Mouse (Mus musculus): ENCODE results near the gene Pacs2. TPM values are rescaled to one million over a fixed set of nuclear protein-coding genes. Genes with fewer than 3 reads are reported as not detected.

Pacs2 gene
- total and polyA plus RNA-seq, 3 experiments: 34.8 to 37.5 (median 34.9) TPM

GRCm38 (mm10) chr12:113060178-113060577 is 45.9 kb downstream of the Pacs2 start:
- intact Hi-C loops (cut with DNase I): no loop called here
- 97% methylated on average over 5 of the region's 5 CpGs for WGBS
- Histone ChIP-seq H3K36me3 (ENCODE audit: control insufficient read depth, insufficient read depth, low read length) (no peaks in the 10 kb centered on the region; the same call in 1 of the 2 replicates), H3K9ac (ENCODE audit: low read depth, low read length) (no peak overlapping the region), H3K79me2 (replicated peaks; ENCODE audit: control insufficient read depth, insufficient read depth, low read length) (no peaks in the 10 kb centered on the region), H3K27ac (no peak overlapping the region), H3K4me1 (ENCODE audit: control insufficient read depth, insufficient read depth, low read length) (peaks cover 5% of the 10 kb centered on the region), H3K27me3 (ENCODE audit: control insufficient read depth, insufficient read depth, low read length) (no peaks in the 10 kb centered on the region), H3K4me3 (no peak overlapping the region)
- TF ChIP-seq CTCF (IDR thresholded peaks at IDR 0.05) (no peak), POLR2A (IDR thresholded peaks at IDR 0.05; ENCODE audit: insufficient read depth, low read depth, low read length) (no peak), EP300 (IDR thresholded peaks at IDR 0.05; ENCODE audit: insufficient read depth, low read depth, low read length) (no peak)
- DNase-seq: no peak

- Histone ChIP-seq H3K9ac (ENCODE audit: low read depth, low read length) (no peak overlapping the region), H3K4me1 (ENCODE audit: control insufficient read depth, insufficient read depth, low read length) (peaks cover 3% of the 10 kb centered on the region; the same call in 1 of the 2 replicates), H3K27ac (no peak overlapping the region), H3K27me3 (ENCODE audit: control insufficient read depth, insufficient read depth, low read length) (no peaks in the 10 kb centered on the region), H3K79me2 (replicated peaks; ENCODE audit: control insufficient read depth, insufficient read depth, low read length) (no peaks in the 10 kb centered on the region), H3K4me3 (no peak overlapping the region), H3K36me3 (ENCODE audit: control insufficient read depth, insufficient read depth, low read length) (no peaks in the 10 kb centered on the region)
- no peak for DNase-seq
- TF ChIP-seq CTCF (IDR thresholded peaks at IDR 0.05) (no peak), EP300 (IDR thresholded peaks at IDR 0.05; ENCODE audit: insufficient read depth, low read depth, low read length) (no peak), POLR2A (IDR thresholded peaks at IDR 0.05; ENCODE audit: insufficient read depth, low read depth, low read length) (no peak)
- 78% methylated on average over 9 of the region's 9 CpGs for WGBS
- intact Hi-C loops (cut with DNase I): no loop called here
Observed at GRCm38 (mm10) chr12:113061606-113062005, 47.3 kb downstream of the Pacs2 start.

DNA sequence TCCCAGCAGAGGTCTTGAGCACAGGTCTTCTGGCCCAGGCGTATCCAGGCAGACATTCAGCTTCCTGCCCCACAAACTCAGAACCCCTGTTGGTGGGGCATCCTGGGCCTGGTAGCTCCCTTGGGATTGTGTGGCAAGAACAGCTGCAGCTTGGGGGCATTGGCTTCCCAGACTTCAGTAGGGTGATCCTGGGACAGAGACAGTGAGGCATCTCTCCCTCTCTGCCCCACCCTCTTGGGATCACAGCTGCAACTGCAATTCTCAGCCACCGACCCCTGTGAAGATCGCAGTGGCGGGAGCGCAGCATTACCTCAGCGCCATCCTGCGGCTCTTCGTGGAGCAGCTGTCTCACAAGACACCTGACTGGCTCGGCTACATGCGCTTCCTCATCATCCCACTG is 47.9 kb downstream of the Pacs2 start:
- H3K4me3 ChIP-seq: no peak overlapping the region
- no peak for DNase-seq
- H3K9ac ChIP-seq (ENCODE audit: low read depth, low read length): no peak overlapping the region
- H3K27ac ChIP-seq: no peak overlapping the region
- intact Hi-C loops (cut with DNase I): no loop called here
- no peaks in the 10 kb centered on the region for H3K36me3 ChIP-seq (ENCODE audit: control insufficient read depth, insufficient read depth, low read length)
- no peaks in the 10 kb centered on the region for H3K27me3 ChIP-seq (ENCODE audit: control insufficient read depth, insufficient read depth, low read length)
- no peak for TF ChIP-seq CTCF (IDR thresholded peaks at IDR 0.05)
- no peak for TF ChIP-seq EP300 (IDR thresholded peaks at IDR 0.05; ENCODE audit: insufficient read depth, low read depth, low read length)
- TF ChIP-seq POLR2A (IDR thresholded peaks at IDR 0.05; ENCODE audit: insufficient read depth, low read depth, low read length): no peak
- WGBS: 86% methylated on average over 10 of the region's 10 CpGs
- no peaks in the 10 kb centered on the region for H3K4me1 ChIP-seq (ENCODE audit: control insufficient read depth, insufficient read depth, low read length)
- H3K79me2 ChIP-seq (replicated peaks; ENCODE audit: control insufficient read depth, insufficient read depth, low read length): no peaks in the 10 kb centered on the region

DNA sequence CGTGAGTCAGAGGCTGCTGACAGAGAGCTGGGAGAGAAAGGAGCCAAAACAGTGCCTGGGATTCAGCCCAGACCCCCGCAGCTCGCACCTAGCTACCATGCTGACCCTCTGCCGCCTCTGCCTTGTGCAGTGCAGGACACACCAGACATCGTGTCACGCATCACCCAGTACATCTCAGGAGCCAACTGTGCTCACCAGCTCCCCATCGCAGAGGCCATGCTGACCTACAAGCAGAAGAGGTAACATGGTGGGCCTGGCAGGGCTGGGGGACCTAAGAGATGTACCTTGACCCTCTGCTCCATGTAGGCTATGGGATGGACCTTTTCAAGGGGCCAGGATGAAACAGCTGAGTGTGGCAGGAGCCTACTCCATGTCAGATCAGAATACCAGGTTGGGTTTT is 49.4 kb downstream of the Pacs2 start:
- DNase-seq: no peak
- H3K27me3 ChIP-seq (ENCODE audit: control insufficient read depth, insufficient read depth, low read length): no peaks in the 10 kb centered on the region
- H3K36me3 ChIP-seq (ENCODE audit: control insufficient read depth, insufficient read depth, low read length): no peaks in the 10 kb centered on the region
- no peak overlapping the region for H3K9ac ChIP-seq (ENCODE audit: low read depth, low read length)
- no peak overlapping the region for H3K27ac ChIP-seq
- H3K79me2 ChIP-seq (replicated peaks; ENCODE audit: control insufficient read depth, insufficient read depth, low read length): no peaks in the 10 kb centered on the region
- intact Hi-C loops (cut with DNase I): no loop called here
- TF ChIP-seq EP300 (IDR thresholded peaks at IDR 0.05; ENCODE audit: insufficient read depth, low read depth, low read length) (no peak), POLR2A (IDR thresholded peaks at IDR 0.05; ENCODE audit: insufficient read depth, low read depth, low read length) (no peak), CTCF (IDR thresholded peaks at IDR 0.05) (no peak)
- no peak overlapping the region for H3K4me3 ChIP-seq
- no peaks in the 10 kb centered on the region for H3K4me1 ChIP-seq (ENCODE audit: control insufficient read depth, insufficient read depth, low read length)
- WGBS: 95% methylated on average over 7 of the region's 7 CpGs

GRCm38 (mm10) chr12:113068002-113068401 is 53.7 kb downstream of the Pacs2 start:
- H3K36me3 ChIP-seq (ENCODE audit: control insufficient read depth, insufficient read depth, low read length): no peaks in the 10 kb centered on the region
- no peak for DNase-seq
- intact Hi-C loops (cut with DNase I): no loop called here
- no peaks in the 10 kb centered on the region for H3K79me2 ChIP-seq (replicated peaks; ENCODE audit: control insufficient read depth, insufficient read depth, low read length)
- H3K27me3 ChIP-seq (ENCODE audit: control insufficient read depth, insufficient read depth, low read length): no peaks in the 10 kb centered on the region
- H3K27ac ChIP-seq: no peak overlapping the region
- H3K4me1 ChIP-seq (ENCODE audit: control insufficient read depth, insufficient read depth, low read length): no peaks in the 10 kb centered on the region
- H3K4me3 ChIP-seq: no peak overlapping the region
- WGBS: 81% methylated on average over 7 of the region's 7 CpGs
- TF ChIP-seq CTCF (IDR thresholded peaks at IDR 0.05) (no peak), POLR2A (IDR thresholded peaks at IDR 0.05; ENCODE audit: insufficient read depth, low read depth, low read length) (no peak), EP300 (IDR thresholded peaks at IDR 0.05; ENCODE audit: insufficient read depth, low read depth, low read length) (no peak)
- H3K9ac ChIP-seq (ENCODE audit: low read depth, low read length): no peak overlapping the region

DNA sequence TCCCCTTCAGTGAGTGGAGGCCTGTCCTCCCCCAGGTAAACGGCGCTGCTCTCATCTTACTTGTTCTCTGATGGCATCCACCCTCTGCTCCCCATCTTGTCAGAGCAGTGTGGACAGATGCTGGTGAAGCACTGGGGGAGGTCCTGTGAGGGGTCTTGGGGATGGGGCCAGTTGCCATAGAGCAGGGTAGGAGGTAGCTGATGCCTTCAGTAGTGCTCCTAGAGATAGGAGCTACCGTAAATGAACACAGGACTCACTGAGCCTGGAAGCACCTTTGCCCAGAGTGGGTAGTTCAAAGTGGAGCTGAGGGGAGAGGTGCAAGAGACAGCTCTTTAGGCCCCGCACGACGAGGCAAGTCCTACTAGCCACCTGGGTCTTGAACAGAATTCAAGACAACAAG is 55.1 kb downstream of the Pacs2 start:
- H3K36me3 ChIP-seq (ENCODE audit: control insufficient read depth, insufficient read depth, low read length): no peaks in the 10 kb centered on the region

More for the DNA sequence above, 55.1 kb downstream of the Pacs2 start:
- no peaks in the 10 kb centered on the region for H3K4me1 ChIP-seq (ENCODE audit: control insufficient read depth, insufficient read depth, low read length)
- no peak overlapping the region for H3K27ac ChIP-seq
- H3K79me2 ChIP-seq (replicated peaks; ENCODE audit: control insufficient read depth, insufficient read depth, low read length): no peaks in the 10 kb centered on the region
- no peak overlapping the region for H3K4me3 ChIP-seq
- intact Hi-C loops (cut with DNase I): no loop called here
- no peak for TF ChIP-seq POLR2A (IDR thresholded peaks at IDR 0.05; ENCODE audit: insufficient read depth, low read depth, low read length)
- TF ChIP-seq EP300 (IDR thresholded peaks at IDR 0.05; ENCODE audit: insufficient read depth, low read depth, low read length): no peak
- no peak for TF ChIP-seq CTCF (IDR thresholded peaks at IDR 0.05)
- WGBS: 94% methylated on average over 6 of the region's 6 CpGs
- no peaks in the 10 kb centered on the region for H3K27me3 ChIP-seq (ENCODE audit: control insufficient read depth, insufficient read depth, low read length)
- H3K9ac ChIP-seq (ENCODE audit: low read depth, low read length): no peak overlapping the region
- DNase-seq: no peak
